Mouse (Mus musculus): Measurements from ENCODE around the gene Brd3. TPM values are rescaled to one million over a fixed set of nuclear protein-coding genes. Genes with fewer than 3 reads are reported as not detected.

The Brd3 gene
- polyA plus RNA-seq, 1 experiment from 2014 or later, result 85.4 TPM

DNA sequence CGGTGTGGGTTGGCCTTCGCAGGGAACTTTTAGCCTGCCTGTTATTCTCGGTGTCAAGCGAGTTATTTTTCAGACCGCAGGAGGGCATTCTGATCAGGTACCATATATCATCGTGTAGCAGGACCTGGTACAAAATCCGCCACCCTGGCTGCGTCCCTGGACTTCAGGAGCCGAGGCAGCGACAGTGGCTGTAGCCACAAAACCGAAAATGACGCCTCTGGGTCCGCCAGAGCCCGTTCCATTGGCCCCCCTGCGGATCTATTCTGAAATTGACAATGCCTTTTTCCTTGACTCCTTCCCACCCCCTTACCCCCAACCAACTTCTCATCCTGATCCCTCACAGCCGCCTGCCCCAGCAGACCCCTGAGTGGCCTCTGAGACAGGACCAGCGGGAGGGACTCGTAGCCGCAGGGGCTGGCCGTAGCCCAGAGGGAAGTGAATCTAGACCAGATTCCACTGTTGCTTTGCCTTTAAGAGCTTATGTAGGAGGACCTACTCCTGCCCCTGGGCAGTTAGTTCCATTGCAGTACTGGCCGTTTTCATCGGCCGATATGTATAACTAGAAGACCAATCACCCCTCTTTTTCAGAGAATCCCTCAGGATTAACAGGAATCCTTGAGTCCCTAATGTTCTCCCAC lies 11.0 kb downstream of the Brd3 start:
- Histone ChIP-seq H3K4me2 (ENCODE audit: low read depth, low read length) (peak overlapping the region; percentile 46), H3K9ac (ENCODE audit: low read length) (peak overlapping the region; percentile 31; the same call in 1 of the 2 replicates), H3K27ac (ENCODE audit: low read length) (no peak overlapping the region; the same call in 1 of the 2 replicates), H3K4me1 (ENCODE audit: control insufficient read depth, insufficient read depth, low read length) (no peaks in the 10 kb centered on the region), H3K27me3 (ENCODE audit: control insufficient read depth, insufficient read depth, low read length) (no peaks in the 10 kb centered on the region), H3K36me3 (ENCODE audit: control insufficient read depth, insufficient read depth, low read length) (no peaks in the 10 kb centered on the region), H3K9me3 (replicated peaks; ENCODE audit: control insufficient read depth, low read length) (no peaks in the 10 kb centered on the region; the same call in 1 of the 2 replicates), H3K4me3 (replicated peaks; ENCODE audit: low read length) (peak overlapping the region; percentile 37)
- peak; percentile 21; the same call in 1 of the 2 replicates for ATAC-seq (ENCODE audit: insufficient read depth, low FRiP score)
- WGBS, result 50% methylated on average over 23 of the region's 23 CpGs

DNA sequence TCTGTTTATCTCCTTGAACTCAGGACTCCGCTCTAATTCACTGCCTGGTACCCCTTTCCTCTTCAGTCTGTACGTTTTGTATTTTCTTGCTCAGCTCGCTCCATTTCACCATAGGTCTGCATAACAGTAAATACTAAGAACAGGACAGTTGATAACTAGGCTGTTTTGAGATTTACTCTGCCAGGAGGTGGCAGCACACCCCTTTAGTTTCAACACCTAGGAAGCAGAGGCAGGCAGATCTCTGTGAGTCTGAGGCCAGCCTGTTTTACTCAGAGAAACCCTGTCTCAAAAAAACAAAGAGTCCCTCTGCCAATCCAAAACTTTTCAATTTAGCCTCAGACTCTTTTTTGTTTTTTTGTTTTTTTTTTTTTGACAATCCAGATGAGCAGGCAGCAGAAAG lies 13.5 kb downstream of the Brd3 start:
- H3K27ac ChIP-seq (ENCODE audit: low read length), result no peak overlapping the region
- H3K9ac ChIP-seq (ENCODE audit: low read length), result no peak overlapping the region
- no peaks in the 10 kb centered on the region; the same call in 1 of the 2 replicates for H3K9me3 ChIP-seq (replicated peaks; ENCODE audit: control insufficient read depth, low read length)
- H3K36me3 ChIP-seq (ENCODE audit: control insufficient read depth, insufficient read depth, low read length), result no peaks in the 10 kb centered on the region
- no peaks in the 10 kb centered on the region for H3K4me1 ChIP-seq (ENCODE audit: control insufficient read depth, insufficient read depth, low read length)
- 94% methylated on average over 3 of the region's 3 CpGs for WGBS
- H3K4me2 ChIP-seq (ENCODE audit: low read depth, low read length), result no peak overlapping the region
- ATAC-seq (ENCODE audit: insufficient read depth, low FRiP score), result no peak
- no peaks in the 10 kb centered on the region for H3K27me3 ChIP-seq (ENCODE audit: control insufficient read depth, insufficient read depth, low read length)
- no peak overlapping the region for H3K4me3 ChIP-seq (replicated peaks; ENCODE audit: low read length)

DNA sequence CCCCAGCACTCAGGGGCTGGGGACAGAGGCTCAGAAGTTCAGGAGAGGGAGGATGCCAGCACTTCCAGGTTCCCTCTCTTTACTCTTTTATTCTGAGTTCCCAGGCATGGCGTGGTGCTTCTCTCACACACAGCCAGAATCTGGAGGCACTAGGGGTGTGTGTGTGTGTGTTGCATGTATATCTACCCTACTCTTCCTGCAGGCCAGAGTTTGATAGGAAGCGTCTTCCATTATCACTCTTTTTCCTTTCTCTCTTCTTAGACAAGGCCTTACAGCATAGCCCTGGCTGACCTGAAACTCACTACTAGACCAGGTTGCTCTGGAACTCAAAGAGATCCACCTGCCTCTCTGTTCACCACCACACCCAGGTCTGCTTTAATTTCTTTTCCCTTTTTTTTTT lies 16.5 kb downstream of the Brd3 start:
- ATAC-seq (ENCODE audit: insufficient read depth, low FRiP score), result no peak
- H3K36me3 ChIP-seq (ENCODE audit: control insufficient read depth, insufficient read depth, low read length), result no peaks in the 10 kb centered on the region
- 79% methylated on average over 2 of the region's 2 CpGs for WGBS
- H3K4me1 ChIP-seq (ENCODE audit: control insufficient read depth, insufficient read depth, low read length), result no peaks in the 10 kb centered on the region
- no peaks in the 10 kb centered on the region for H3K27me3 ChIP-seq (ENCODE audit: control insufficient read depth, insufficient read depth, low read length)
- H3K4me2 ChIP-seq (ENCODE audit: low read depth, low read length), result no peak overlapping the region
- H3K9ac ChIP-seq (ENCODE audit: low read length), result no peak overlapping the region
- H3K4me3 ChIP-seq (replicated peaks; ENCODE audit: low read length), result no peak overlapping the region
- no peaks in the 10 kb centered on the region; the same call in 1 of the 2 replicates for H3K9me3 ChIP-seq (replicated peaks; ENCODE audit: control insufficient read depth, low read length)
- H3K27ac ChIP-seq (ENCODE audit: low read length), result no peak overlapping the region

DNA sequence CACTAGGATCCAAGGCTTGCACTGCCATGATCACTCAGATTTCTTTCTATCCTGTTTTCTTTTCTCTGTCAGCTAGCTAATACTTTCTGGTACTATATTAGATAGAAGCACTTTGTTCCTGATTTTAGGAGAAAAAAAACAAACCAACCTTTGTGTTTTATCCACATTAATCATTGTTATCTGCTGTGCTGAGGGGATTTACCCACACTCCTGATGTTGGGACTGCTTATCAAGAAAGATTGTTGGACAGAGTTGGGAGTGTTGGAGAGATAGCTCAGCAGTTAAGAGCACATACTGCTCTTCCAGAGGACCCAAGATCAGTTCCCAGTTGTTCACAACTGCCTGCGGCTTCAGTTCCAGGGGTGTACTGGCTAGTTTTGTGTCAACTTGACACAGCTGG lies 19.1 kb downstream of the Brd3 start:
- no peak for ATAC-seq (ENCODE audit: insufficient read depth, low FRiP score)
- no peaks in the 10 kb centered on the region for H3K4me1 ChIP-seq (ENCODE audit: control insufficient read depth, insufficient read depth, low read length)
- 86% methylated on average over 1 of the region's 1 CpGs for WGBS
- H3K4me3 ChIP-seq (replicated peaks; ENCODE audit: low read length), result no peak overlapping the region
- no peak overlapping the region for H3K27ac ChIP-seq (ENCODE audit: low read length)
- H3K4me2 ChIP-seq (ENCODE audit: low read depth, low read length), result no peak overlapping the region
- no peaks in the 10 kb centered on the region for H3K9me3 ChIP-seq (replicated peaks; ENCODE audit: control insufficient read depth, low read length)
- H3K9ac ChIP-seq (ENCODE audit: low read length), result no peak overlapping the region
- H3K36me3 ChIP-seq (ENCODE audit: control insufficient read depth, insufficient read depth, low read length), result no peaks in the 10 kb centered on the region
- H3K27me3 ChIP-seq (ENCODE audit: control insufficient read depth, insufficient read depth, low read length), result no peaks in the 10 kb centered on the region

DNA sequence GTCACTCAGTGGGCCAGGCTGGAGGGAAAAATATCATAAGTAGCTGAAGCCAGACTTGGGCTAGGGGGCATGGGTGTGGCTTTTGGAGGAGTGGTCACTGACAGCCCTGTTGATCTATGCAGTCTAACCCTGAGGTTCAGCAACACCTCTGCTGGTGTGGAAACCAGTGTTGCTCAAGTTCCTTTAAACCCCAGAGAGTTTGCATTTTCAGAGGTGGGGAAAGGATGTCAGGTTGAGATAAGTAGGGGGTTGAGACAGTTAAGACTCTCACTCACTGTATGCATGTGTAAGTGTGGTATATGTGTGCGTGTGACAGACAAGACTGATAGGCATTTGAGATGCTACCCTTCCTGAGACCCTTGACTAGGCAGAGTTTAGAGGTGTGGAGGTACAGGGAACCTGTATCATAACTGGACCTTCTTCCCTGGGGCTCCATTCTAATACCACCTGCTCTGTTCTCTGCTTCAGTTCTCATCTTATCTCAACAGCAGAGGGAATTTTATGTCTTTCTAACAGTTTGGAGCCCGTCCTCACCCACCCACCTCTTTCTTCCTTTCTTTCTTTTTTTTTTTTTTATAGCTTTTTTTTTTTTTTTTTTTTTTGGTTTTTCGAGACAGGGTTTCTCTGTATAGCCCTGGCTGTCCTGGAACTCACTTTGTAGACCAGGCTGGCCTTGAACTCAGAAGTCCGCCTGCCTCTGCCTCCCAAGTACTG lies 20.0 kb downstream of the Brd3 start:
- Histone ChIP-seq H3K9ac (ENCODE audit: low read length) (no peak overlapping the region), H3K27ac (ENCODE audit: low read length) (no peak overlapping the region), H3K9me3 (replicated peaks; ENCODE audit: control insufficient read depth, low read length) (no peaks in the 10 kb centered on the region), H3K4me2 (ENCODE audit: low read depth, low read length) (no peak overlapping the region), H3K36me3 (ENCODE audit: control insufficient read depth, insufficient read depth, low read length) (no peaks in the 10 kb centered on the region), H3K4me1 (ENCODE audit: control insufficient read depth, insufficient read depth, low read length) (no peaks in the 10 kb centered on the region), H3K4me3 (replicated peaks; ENCODE audit: low read length) (no peak overlapping the region), H3K27me3 (ENCODE audit: control insufficient read depth, insufficient read depth, low read length) (no peaks in the 10 kb centered on the region)
- 71% methylated on average over 3 of the region's 4 CpGs for WGBS
- ATAC-seq (ENCODE audit: insufficient read depth, low FRiP score), result no peak

DNA sequence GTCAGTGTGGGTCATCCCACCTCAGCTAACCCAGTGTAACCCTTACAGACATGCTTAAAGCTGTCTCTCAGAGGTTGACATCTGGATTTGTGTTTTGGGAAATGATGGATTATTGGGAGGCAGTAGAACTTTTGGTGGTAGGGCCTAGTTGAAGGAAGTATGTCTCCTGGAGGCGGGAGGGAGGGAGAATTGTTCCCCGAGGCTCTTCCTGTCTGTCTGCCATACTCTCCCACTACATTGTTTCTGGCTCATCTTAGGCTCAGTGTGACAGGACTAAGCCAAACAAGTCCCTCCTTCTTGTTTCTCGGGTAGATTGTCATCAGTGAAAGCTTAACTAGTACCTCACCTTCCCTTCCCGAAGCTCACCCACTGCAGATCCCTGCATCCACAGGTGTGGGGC lies 20.7 kb downstream of the Brd3 start:
- Histone ChIP-seq H3K4me3 (replicated peaks; ENCODE audit: low read length) (no peak overlapping the region), H3K36me3 (ENCODE audit: control insufficient read depth, insufficient read depth, low read length) (no peaks in the 10 kb centered on the region), H3K9me3 (replicated peaks; ENCODE audit: control insufficient read depth, low read length) (no peaks in the 10 kb centered on the region), H3K27me3 (ENCODE audit: control insufficient read depth, insufficient read depth, low read length) (no peaks in the 10 kb centered on the region), H3K4me2 (ENCODE audit: low read depth, low read length) (no peak overlapping the region), H3K9ac (ENCODE audit: low read length) (no peak overlapping the region), H3K27ac (ENCODE audit: low read length) (no peak overlapping the region), H3K4me1 (ENCODE audit: control insufficient read depth, insufficient read depth, low read length) (no peaks in the 10 kb centered on the region)
- WGBS, result 53% methylated on average over 4 of the region's 4 CpGs
- no peak for ATAC-seq (ENCODE audit: insufficient read depth, low FRiP score)

DNA sequence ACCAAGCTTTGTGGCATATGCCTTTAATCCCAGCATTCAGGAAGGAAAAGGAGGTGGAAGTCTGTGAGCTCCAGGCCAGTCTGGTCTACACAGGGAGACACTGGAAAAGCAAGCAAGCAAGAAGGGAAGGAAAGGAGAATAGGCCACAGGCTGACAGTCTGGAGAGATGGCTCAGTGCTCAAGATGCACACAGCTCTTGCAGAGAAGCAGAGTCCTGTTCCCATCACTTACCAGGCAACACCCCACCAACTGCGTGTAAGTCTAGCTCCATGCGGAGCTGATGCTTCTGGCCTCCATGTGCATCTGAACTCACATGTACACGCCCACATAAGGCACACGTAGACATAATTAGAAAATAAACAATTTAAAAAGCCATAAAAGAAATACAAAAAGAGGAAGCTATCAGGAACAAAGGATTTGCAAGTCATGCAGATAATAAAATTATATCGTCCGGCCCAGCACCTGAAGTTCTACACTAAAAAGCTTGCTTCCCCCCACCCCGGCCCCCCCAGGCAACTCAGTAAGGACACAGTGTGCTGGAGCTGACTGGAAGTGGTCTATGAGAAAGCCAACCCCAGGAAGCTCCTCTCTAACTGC lies 25.1 kb downstream of the Brd3 start:
- H3K27ac ChIP-seq (ENCODE audit: low read length), result no peak overlapping the region
- WGBS, result 77% methylated on average over 7 of the region's 7 CpGs
- no peak overlapping the region for H3K4me2 ChIP-seq (ENCODE audit: low read depth, low read length)
- no peak overlapping the region for H3K9ac ChIP-seq (ENCODE audit: low read length)
- no peak overlapping the region for H3K4me3 ChIP-seq (replicated peaks; ENCODE audit: low read length)
- H3K36me3 ChIP-seq (ENCODE audit: control insufficient read depth, insufficient read depth, low read length), result no peaks in the 10 kb centered on the region
- H3K4me1 ChIP-seq (ENCODE audit: control insufficient read depth, insufficient read depth, low read length), result no peaks in the 10 kb centered on the region
- H3K9me3 ChIP-seq (replicated peaks; ENCODE audit: control insufficient read depth, low read length), result no peaks in the 10 kb centered on the region
- no peaks in the 10 kb centered on the region for H3K27me3 ChIP-seq (ENCODE audit: control insufficient read depth, insufficient read depth, low read length)
- ATAC-seq (ENCODE audit: insufficient read depth, low FRiP score), result no peak

DNA sequence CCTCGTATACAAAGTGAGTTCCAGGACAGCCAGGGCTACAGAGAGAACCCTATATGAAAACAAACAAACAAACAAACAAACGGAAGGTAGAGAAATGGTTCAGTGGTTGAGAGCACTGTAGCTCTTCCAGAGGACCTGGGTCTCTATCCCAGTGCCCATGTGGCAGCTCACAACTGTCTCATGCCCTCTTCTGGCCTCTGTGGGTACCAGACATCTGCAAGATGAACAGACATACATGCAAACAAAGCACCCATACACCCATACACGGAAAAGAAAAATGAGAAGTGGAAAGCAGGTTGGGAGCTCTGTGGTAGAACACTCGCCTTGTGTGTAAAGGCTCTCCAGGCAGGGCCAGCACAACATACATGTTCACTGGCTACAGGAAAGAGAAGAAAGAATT lies 27.1 kb downstream of the Brd3 start:
- ATAC-seq (ENCODE audit: insufficient read depth, low FRiP score), result no peak
- 71% methylated on average over 4 of the region's 4 CpGs for WGBS
- no peak overlapping the region for H3K27ac ChIP-seq (ENCODE audit: low read length)

DNA sequence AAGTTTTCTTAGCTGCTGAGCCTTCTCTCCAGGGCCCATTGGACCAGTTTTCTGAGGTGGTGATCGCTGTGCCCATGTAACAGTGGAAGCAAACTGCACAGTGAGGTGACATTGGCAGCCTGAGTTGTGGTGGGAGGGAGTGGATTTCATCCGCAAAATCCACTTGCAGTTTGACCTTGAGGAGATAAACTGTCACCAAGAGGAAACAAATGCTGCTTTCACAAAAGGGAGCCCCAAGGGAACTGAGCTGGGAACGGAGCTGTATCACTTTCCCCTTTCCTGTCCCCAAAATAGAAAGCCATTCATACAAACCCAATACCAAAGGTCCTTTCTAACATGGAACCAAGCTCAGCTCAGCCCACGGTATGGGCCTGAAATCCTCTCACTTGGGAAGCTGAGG lies 27.6 kb downstream of the Brd3 start:
- no peaks in the 10 kb centered on the region for H3K9me3 ChIP-seq (replicated peaks; ENCODE audit: control insufficient read depth, low read length)
- no peak overlapping the region for H3K9ac ChIP-seq (ENCODE audit: low read length)
- H3K27me3 ChIP-seq (ENCODE audit: control insufficient read depth, insufficient read depth, low read length), result no peaks in the 10 kb centered on the region
- no peaks in the 10 kb centered on the region for H3K36me3 ChIP-seq (ENCODE audit: control insufficient read depth, insufficient read depth, low read length)
- 68% methylated on average over 4 of the region's 4 CpGs for WGBS
- no peak overlapping the region for H3K4me3 ChIP-seq (replicated peaks; ENCODE audit: low read length)
- ATAC-seq (ENCODE audit: insufficient read depth, low FRiP score), result no peak
- H3K4me1 ChIP-seq (ENCODE audit: control insufficient read depth, insufficient read depth, low read length), result peaks cover 7% of the 10 kb centered on the region; the same call in 1 of the 2 replicates
- H3K27ac ChIP-seq (ENCODE audit: low read length), result no peak overlapping the region
- H3K4me2 ChIP-seq (ENCODE audit: low read depth, low read length), result no peak overlapping the region

More for the DNA sequence above, 27.1 kb downstream of the Brd3 start:
- no peaks in the 10 kb centered on the region for H3K27me3 ChIP-seq (ENCODE audit: control insufficient read depth, insufficient read depth, low read length)
- H3K9me3 ChIP-seq (replicated peaks; ENCODE audit: control insufficient read depth, low read length), result no peaks in the 10 kb centered on the region
- peaks cover 7% of the 10 kb centered on the region; the same call in 1 of the 2 replicates for H3K4me1 ChIP-seq (ENCODE audit: control insufficient read depth, insufficient read depth, low read length)
- no peak overlapping the region for H3K4me3 ChIP-seq (replicated peaks; ENCODE audit: low read length)
- no peaks in the 10 kb centered on the region for H3K36me3 ChIP-seq (ENCODE audit: control insufficient read depth, insufficient read depth, low read length)
- H3K4me2 ChIP-seq (ENCODE audit: low read depth, low read length), result no peak overlapping the region
- H3K9ac ChIP-seq (ENCODE audit: low read length), result no peak overlapping the region

Data from stomach, embryonic 16.5 days (tissue).